Mouse (Mus musculus): ENCODE results near the gene Ick. TPM values are rescaled to one million over a fixed set of nuclear protein-coding genes. Genes with fewer than 3 reads are reported as not detected.

The Ick gene
- polyA plus RNA-seq, 1 experiment from 2014 or later, result 34.6 TPM

DNA sequence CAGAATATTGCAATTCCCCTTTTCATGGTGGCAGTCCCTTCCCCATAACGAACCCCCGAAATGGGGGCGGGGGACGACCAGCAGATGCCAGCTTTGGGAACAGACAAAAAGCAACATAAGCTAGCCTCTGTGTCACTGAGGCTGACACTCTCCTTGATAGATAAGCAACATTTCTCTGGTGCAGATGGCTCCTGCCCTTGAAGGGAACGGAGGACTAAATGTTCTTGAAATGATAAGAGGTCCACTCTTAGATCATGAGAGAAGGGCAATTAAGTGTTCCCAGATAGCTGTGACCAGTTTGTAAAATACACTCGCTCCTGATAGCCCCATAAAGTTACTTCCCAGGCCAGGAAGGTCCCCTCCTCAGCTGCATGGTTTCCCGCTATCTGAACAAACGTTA is 79.9 kb downstream of the Ick start:
- Histone ChIP-seq H3K9me3 (ENCODE audit: control insufficient read depth, low read length) (no peaks in the 10 kb centered on the region), H3K36me3 (replicated peaks; ENCODE audit: control insufficient read depth, insufficient read depth) (no peaks in the 10 kb centered on the region)
- ATAC-seq (ENCODE audit: low FRiP score), result no peak

DNA sequence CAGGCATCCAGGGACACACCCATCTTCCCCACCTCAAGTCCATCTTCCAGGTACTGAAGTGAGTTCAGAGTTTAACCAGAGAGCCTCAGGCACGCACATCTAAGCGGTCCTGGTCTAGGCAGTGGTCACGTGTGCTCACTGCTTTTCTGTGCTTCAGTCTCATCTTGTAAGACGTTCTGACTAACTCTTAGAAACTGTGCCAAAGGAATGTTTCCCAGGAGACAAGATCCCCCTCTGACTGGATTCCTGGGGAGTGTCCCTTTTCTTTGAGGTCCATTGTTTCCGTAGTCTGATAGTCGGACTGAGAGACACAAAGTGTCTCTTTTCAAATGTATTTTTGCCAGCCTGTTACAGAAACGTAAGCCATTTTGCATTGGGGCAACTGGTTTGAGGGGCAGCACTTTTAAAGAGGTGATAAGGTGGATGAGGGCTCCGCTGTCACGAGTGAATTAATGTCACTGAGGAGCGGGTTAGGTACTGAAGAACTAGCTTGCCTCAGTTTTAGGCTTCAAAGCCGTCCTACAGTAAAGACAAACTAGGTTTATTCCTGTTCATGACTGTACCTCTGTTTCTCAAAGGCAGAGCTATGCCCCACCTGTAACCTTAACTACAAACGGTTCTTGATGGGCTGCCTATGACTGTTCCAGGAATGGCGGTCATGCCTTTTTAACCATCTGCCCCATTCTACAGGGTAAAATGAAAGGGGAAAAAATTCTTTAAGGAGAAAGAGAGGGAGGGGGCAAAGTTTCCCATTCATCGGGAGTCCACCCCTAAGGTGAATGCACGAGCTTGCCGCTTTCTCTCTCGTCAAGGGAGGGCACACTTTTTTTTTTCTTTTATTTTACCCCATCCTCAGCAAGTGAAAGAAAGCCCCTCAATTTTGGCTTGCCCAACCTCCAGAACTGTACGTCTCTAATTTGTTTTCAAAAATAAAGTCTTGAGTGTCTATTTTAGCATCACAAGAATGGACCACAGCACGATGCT is 82.0 kb downstream of the Ick start:
- H3K4me3 ChIP-seq (replicated peaks; ENCODE audit: low read length), result peak overlapping the region; percentile 35
- H3K27me3 ChIP-seq (ENCODE audit: control insufficient read depth, insufficient read depth, low read length), result no peaks in the 10 kb centered on the region
- 1% methylated on average over 19 of the region's 19 CpGs for WGBS
- no peaks in the 10 kb centered on the region for H3K36me3 ChIP-seq (replicated peaks; ENCODE audit: control insufficient read depth, insufficient read depth)
- H3K9ac ChIP-seq, result peak overlapping the region; percentile 21; the same call in 1 of the 2 replicates
- H3K27ac ChIP-seq, result no peak overlapping the region
- DNase-seq (ENCODE audit: low spot score) (no peak), ATAC-seq (ENCODE audit: low FRiP score) (no peak)
- H3K9me3 ChIP-seq (ENCODE audit: control insufficient read depth, low read length), result no peaks in the 10 kb centered on the region
- H3K4me2 ChIP-seq (replicated peaks), result peak overlapping the region; percentile 60
- H3K4me1 ChIP-seq (replicated peaks; ENCODE audit: control insufficient read depth, insufficient read depth, low read length), result peaks cover 21% of the 10 kb centered on the region

More for the DNA sequence above, 79.9 kb downstream of the Ick start:
- 83% methylated on average over 8 of the region's 8 CpGs for WGBS
- H3K4me1 ChIP-seq (replicated peaks; ENCODE audit: control insufficient read depth, insufficient read depth, low read length), result peaks cover 21% of the 10 kb centered on the region
- no peak for DNase-seq (ENCODE audit: low spot score)
- H3K27me3 ChIP-seq (ENCODE audit: control insufficient read depth, insufficient read depth, low read length), result no peaks in the 10 kb centered on the region
- H3K9ac ChIP-seq, result no peak overlapping the region
- no peak overlapping the region for H3K4me2 ChIP-seq (replicated peaks)
- H3K4me3 ChIP-seq (replicated peaks; ENCODE audit: low read length), result no peak overlapping the region
- H3K27ac ChIP-seq, result no peak overlapping the region

DNA sequence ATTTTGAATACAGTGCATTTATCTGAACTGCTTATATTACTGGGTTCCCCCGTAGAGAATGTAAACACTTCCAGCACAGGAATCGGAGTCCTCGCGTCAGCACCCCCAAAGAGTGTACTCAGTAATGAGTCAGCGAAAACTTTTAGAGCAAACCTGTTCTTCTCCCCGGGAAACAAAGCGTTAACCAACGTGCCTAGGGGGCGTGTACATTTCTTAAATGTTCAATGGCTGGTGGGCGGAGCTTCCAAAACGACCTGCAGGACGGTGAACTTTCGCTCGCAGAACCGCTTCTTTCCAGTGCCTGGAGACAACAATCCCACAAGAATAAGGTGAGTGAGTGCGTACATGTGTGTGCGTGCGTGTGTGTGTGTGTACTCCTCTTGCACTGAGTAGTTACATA is 82.7 kb downstream of the Ick start:
- Histone ChIP-seq H3K9me3 (ENCODE audit: control insufficient read depth, low read length) (no peaks in the 10 kb centered on the region), H3K4me2 (replicated peaks) (peak overlapping the region; percentile 60), H3K36me3 (replicated peaks; ENCODE audit: control insufficient read depth, insufficient read depth) (no peaks in the 10 kb centered on the region), H3K9ac (peak overlapping the region; percentile 21; the same call in 1 of the 2 replicates), H3K4me1 (replicated peaks; ENCODE audit: control insufficient read depth, insufficient read depth, low read length) (peaks cover 21% of the 10 kb centered on the region), H3K27ac (no peak overlapping the region), H3K27me3 (ENCODE audit: control insufficient read depth, insufficient read depth, low read length) (no peaks in the 10 kb centered on the region), H3K4me3 (replicated peaks; ENCODE audit: low read length) (peak overlapping the region; percentile 35)
- ATAC-seq (ENCODE audit: low FRiP score), result peak; percentile 46; the same call in 1 of the 2 replicates
- WGBS, result under 1% methylated on average over 18 of the region's 18 CpGs
- peak; percentile 74 for DNase-seq (ENCODE audit: low spot score)

DNA sequence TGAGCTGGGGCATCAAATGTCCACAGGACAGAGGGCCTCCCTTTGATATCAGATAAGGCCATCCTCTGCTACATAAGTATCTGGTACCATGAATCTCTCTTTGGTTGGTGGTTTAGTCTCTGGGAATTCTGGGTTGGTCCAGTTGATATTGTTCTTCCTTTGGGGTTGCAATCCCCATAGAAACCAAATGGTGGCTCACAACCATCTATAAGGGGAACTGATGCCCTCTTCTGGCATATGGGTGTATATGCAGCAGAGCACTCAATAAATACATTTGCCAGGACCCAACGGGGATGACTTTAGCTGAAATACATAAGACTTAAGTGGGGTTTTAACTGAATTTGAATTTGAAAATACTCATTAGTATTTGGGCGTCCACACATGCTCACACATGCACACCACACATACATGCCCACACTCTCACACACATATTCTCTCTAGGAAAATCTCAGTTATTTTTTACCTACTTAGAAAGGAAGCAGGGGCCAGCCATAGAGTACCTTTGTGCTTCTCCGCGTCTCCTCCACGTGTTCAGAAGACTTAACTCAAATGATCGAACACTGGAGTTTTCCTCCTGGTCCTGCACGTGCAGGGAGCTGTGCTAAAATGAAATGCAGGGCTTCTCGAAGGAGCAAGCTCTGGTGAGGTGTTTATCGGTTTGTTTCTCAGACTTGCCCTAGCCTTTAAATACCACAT is 85.1 kb downstream of the Ick start:
- H3K4me1 ChIP-seq (replicated peaks; ENCODE audit: control insufficient read depth, insufficient read depth, low read length), result peaks cover 21% of the 10 kb centered on the region
- no peaks in the 10 kb centered on the region for H3K36me3 ChIP-seq (replicated peaks; ENCODE audit: control insufficient read depth, insufficient read depth)
- no peak overlapping the region for H3K4me2 ChIP-seq (replicated peaks)
- no peaks in the 10 kb centered on the region for H3K9me3 ChIP-seq (ENCODE audit: control insufficient read depth, low read length)
- H3K9ac ChIP-seq, result no peak overlapping the region
- ATAC-seq (ENCODE audit: low FRiP score), result 0 out of 2 replicates have a peak, but pooled peaks have one; percentile 21
- WGBS, result 54% methylated on average over 9 of the region's 9 CpGs
- DNase-seq (ENCODE audit: low spot score), result peak; percentile 63
- H3K4me3 ChIP-seq (replicated peaks; ENCODE audit: low read length), result no peak overlapping the region
- no peak overlapping the region for H3K27ac ChIP-seq
- no peaks in the 10 kb centered on the region for H3K27me3 ChIP-seq (ENCODE audit: control insufficient read depth, insufficient read depth, low read length)

DNA sequence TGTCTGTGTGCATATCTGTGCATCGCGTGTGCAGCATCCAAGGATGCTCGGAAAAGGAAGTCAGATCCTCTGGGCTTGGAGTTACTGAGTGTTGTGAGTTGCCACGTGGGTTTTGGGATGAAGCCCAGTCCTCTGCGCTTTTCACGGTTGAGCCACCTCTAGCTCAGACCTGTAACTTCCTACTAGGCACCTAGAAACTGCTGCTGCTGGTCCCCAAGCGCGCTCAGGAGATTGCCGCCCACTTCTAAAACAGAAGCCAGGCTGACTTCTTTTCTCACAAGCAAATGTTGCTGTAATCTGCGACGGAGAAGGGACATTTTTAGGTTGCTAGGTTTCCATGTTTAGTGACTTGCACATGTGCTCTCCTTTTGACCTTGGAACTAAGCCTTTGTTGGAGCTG is 86.0 kb downstream of the Ick start:
- WGBS, result 78% methylated on average over 11 of the region's 11 CpGs
- H3K9ac ChIP-seq, result no peak overlapping the region
- no peak for DNase-seq (ENCODE audit: low spot score)

DNA sequence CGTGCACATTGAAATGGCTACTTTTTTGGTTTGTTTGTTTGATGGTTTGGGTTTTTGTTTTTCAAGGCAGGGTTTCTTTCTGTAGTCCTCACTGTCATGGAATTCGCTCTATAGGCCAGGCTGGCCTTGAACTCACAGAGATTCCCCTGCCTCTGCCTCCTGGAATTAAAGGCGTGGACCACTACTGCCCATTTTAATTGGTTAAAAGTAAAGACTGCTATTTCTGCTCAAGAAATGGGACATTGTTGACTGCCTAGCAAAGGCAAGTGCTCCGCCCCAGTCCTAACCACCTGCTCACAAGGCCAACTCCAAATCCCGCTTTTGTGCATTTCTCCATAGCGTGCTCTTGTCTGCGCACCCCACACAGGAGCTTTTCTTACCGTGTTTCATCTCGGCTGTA is 88.8 kb downstream of the Ick start:
- Histone ChIP-seq H3K4me3 (replicated peaks; ENCODE audit: low read length) (no peak overlapping the region), H3K9me3 (ENCODE audit: control insufficient read depth, low read length) (no peaks in the 10 kb centered on the region), H3K27ac (no peak overlapping the region), H3K4me1 (replicated peaks; ENCODE audit: control insufficient read depth, insufficient read depth, low read length) (no peaks in the 10 kb centered on the region), H3K9ac (no peak overlapping the region), H3K4me2 (replicated peaks) (no peak overlapping the region), H3K36me3 (replicated peaks; ENCODE audit: control insufficient read depth, insufficient read depth) (no peaks in the 10 kb centered on the region), H3K27me3 (ENCODE audit: control insufficient read depth, insufficient read depth, low read length) (no peaks in the 10 kb centered on the region)
- no peak for DNase-seq (ENCODE audit: low spot score)
- no peak for ATAC-seq (ENCODE audit: low FRiP score)
- 95% methylated on average over 9 of the region's 9 CpGs for WGBS

More for the DNA sequence above, 86.0 kb downstream of the Ick start:
- Histone ChIP-seq H3K36me3 (replicated peaks; ENCODE audit: control insufficient read depth, insufficient read depth) (no peaks in the 10 kb centered on the region), H3K4me3 (replicated peaks; ENCODE audit: low read length) (no peak overlapping the region), H3K9me3 (ENCODE audit: control insufficient read depth, low read length) (no peaks in the 10 kb centered on the region), H3K27me3 (ENCODE audit: control insufficient read depth, insufficient read depth, low read length) (no peaks in the 10 kb centered on the region), H3K4me2 (replicated peaks) (no peak overlapping the region), H3K27ac (no peak overlapping the region), H3K4me1 (replicated peaks; ENCODE audit: control insufficient read depth, insufficient read depth, low read length) (peaks cover 21% of the 10 kb centered on the region)
- ATAC-seq (ENCODE audit: low FRiP score), result no peak

DNA sequence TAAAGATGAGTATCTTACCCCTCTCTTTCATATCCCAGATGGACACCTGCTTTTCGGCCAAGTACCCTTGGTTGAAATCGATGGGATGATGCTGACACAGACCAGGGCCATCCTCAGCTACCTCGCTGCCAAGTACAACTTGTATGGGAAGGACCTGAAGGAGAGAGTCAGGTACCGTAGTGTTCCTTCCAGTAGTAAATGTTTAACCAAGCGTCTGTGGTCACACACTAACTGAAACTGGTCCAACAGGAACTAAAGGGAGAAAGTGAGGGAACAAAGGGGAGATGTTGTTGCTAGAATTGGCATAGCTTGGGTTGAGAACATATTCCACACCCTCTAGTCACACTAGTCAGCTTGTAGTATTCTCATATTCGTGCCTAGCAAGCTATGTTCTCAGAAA is 95.2 kb downstream of the Ick start:
- Histone ChIP-seq H3K4me1 (replicated peaks; ENCODE audit: control insufficient read depth, insufficient read depth, low read length) (no peaks in the 10 kb centered on the region), H3K9ac (no peak overlapping the region), H3K36me3 (replicated peaks; ENCODE audit: control insufficient read depth, insufficient read depth) (no peaks in the 10 kb centered on the region), H3K9me3 (ENCODE audit: control insufficient read depth, low read length) (no peaks in the 10 kb centered on the region), H3K4me3 (replicated peaks; ENCODE audit: low read length) (no peak overlapping the region), H3K4me2 (replicated peaks) (no peak overlapping the region), H3K27me3 (ENCODE audit: control insufficient read depth, insufficient read depth, low read length) (no peaks in the 10 kb centered on the region), H3K27ac (no peak overlapping the region)
- DNase-seq (ENCODE audit: low spot score) (no peak), ATAC-seq (ENCODE audit: low FRiP score) (no peak)
- 89% methylated on average over 6 of the region's 6 CpGs for WGBS

DNA sequence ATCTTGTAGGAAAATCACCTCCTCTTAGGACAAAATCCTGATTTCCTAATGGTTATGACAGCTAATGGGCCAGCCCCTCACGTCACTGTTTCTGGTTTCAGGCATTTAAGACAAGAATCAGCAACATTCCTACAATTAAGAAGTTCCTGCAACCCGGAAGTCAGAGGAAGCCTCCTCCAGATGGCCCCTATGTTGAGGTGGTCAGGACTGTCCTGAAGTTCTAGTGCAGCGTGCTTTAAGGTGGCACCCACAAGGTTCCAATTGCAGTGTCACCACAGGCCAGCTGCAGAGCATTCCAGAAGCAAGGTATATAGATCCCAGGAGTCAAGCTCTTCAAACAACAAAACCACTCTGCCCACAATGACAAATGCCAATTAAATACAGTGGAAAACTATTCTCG is 100.0 kb downstream of the Ick start:
- no peak overlapping the region for H3K27ac ChIP-seq
- H3K27me3 ChIP-seq (ENCODE audit: control insufficient read depth, insufficient read depth, low read length), result no peaks in the 10 kb centered on the region
- H3K9ac ChIP-seq, result no peak overlapping the region
- no peaks in the 10 kb centered on the region for H3K9me3 ChIP-seq (ENCODE audit: control insufficient read depth, low read length)
- no peak overlapping the region for H3K4me2 ChIP-seq (replicated peaks)
- H3K4me3 ChIP-seq (replicated peaks; ENCODE audit: low read length), result no peak overlapping the region
- 85% methylated on average over 4 of the region's 4 CpGs for WGBS
- H3K36me3 ChIP-seq (replicated peaks; ENCODE audit: control insufficient read depth, insufficient read depth), result no peaks in the 10 kb centered on the region
- H3K4me1 ChIP-seq (replicated peaks; ENCODE audit: control insufficient read depth, insufficient read depth, low read length), result no peaks in the 10 kb centered on the region
- DNase-seq (ENCODE audit: low spot score) (no peak), ATAC-seq (ENCODE audit: low FRiP score) (no peak)

DNA sequence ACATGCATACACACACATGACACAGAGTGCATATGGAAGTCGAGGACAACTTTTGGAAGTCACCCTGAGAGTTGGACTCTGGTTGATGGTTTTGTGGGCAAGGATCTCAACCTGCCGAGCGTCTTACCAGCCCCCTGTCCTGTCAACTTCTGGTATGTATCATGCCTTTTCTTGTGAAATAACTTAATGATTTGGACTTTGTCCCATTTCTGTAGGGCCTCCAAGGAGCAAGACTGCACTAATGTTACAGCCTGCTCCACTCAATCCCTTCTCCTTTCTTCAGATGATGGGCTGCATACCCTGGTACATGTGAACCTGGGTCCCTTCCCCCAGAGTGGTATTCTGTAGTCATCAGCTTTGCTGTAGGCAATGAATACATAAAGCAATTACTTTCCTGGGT is 101.1 kb downstream of the Ick start:
- no peak for ATAC-seq (ENCODE audit: low FRiP score)
- WGBS, result 91% methylated on average over 3 of the region's 3 CpGs

More for the DNA sequence above, 101.1 kb downstream of the Ick start:
- Histone ChIP-seq H3K36me3 (replicated peaks; ENCODE audit: control insufficient read depth, insufficient read depth) (no peaks in the 10 kb centered on the region), H3K4me1 (replicated peaks; ENCODE audit: control insufficient read depth, insufficient read depth, low read length) (no peaks in the 10 kb centered on the region), H3K27me3 (ENCODE audit: control insufficient read depth, insufficient read depth, low read length) (no peaks in the 10 kb centered on the region), H3K4me2 (replicated peaks) (no peak overlapping the region), H3K4me3 (replicated peaks; ENCODE audit: low read length) (no peak overlapping the region), H3K27ac (no peak overlapping the region), H3K9ac (no peak overlapping the region), H3K9me3 (ENCODE audit: control insufficient read depth, low read length) (no peaks in the 10 kb centered on the region)
- no peak for DNase-seq (ENCODE audit: low spot score)
